Mouse (Mus musculus): ENCODE data around the gene Unkl. TPM values are rescaled to one million over a fixed set of nuclear protein-coding genes. Genes with fewer than 3 reads are reported as not detected.

The Unkl gene
- total and polyA plus RNA-seq, 2 experiments from 2014 or later, result 14.1 to 39.6 TPM

- Histone ChIP-seq H3K4me2 (ENCODE audit: low read depth, low read length) (no peak overlapping the region), H3K9me3 (ENCODE audit: low read length) (no peaks in the 10 kb centered on the region), H3K4me1 (ENCODE audit: insufficient read depth, low read length) (no peaks in the 10 kb centered on the region), H3K36me3 (ENCODE audit: insufficient read depth, low read length) (peaks cover 7% of the 10 kb centered on the region), H3K27ac (no peak overlapping the region), H3K4me3 (ENCODE audit: low read length) (no peak overlapping the region), H3K27me3 (ENCODE audit: insufficient read depth, low read length) (no peaks in the 10 kb centered on the region), H3K9ac (replicated peaks; ENCODE audit: low read length) (no peak overlapping the region)
- DNase-seq (ENCODE audit: low spot score) (no peak), ATAC-seq (no peak)
- no peak for TF ChIP-seq CTCF (IDR thresholded peaks at IDR 0.05; ENCODE audit: low read depth)
- WGBS, result 70% methylated on average over 6 of the region's 6 CpGs
Observed at GRCm38 (mm10) chr17:25165970-25166671, 22.1 kb upstream of the Unkl start.

GRCm38 (mm10) chr17:25169706-25170105 lies 18.5 kb upstream of the Unkl start:
- TF ChIP-seq CTCF (IDR thresholded peaks at IDR 0.05; ENCODE audit: low read depth), result no peak
- 84% methylated on average over 2 of the region's 2 CpGs for WGBS

GRCm38 (mm10) chr17:25172558-25172957 lies 15.6 kb upstream of the Unkl start:
- no peak for TF ChIP-seq CTCF (IDR thresholded peaks at IDR 0.05; ENCODE audit: low read depth)
- H3K27me3 ChIP-seq (ENCODE audit: insufficient read depth, low read length), result no peaks in the 10 kb centered on the region
- no peak for DNase-seq (ENCODE audit: low spot score)
- no peak overlapping the region for H3K27ac ChIP-seq
- no peak overlapping the region for H3K4me3 ChIP-seq (ENCODE audit: low read length)
- no peaks in the 10 kb centered on the region for H3K9me3 ChIP-seq (ENCODE audit: low read length)
- H3K36me3 ChIP-seq (ENCODE audit: insufficient read depth, low read length), result no peaks in the 10 kb centered on the region
- no peak for ATAC-seq
- no peak overlapping the region for H3K4me2 ChIP-seq (ENCODE audit: low read depth, low read length)
- 79% methylated on average over 3 of the region's 3 CpGs for WGBS
- no peak overlapping the region for H3K9ac ChIP-seq (replicated peaks; ENCODE audit: low read length)
- H3K4me1 ChIP-seq (ENCODE audit: insufficient read depth, low read length), result no peaks in the 10 kb centered on the region

More at GRCm38 (mm10) chr17:25169706-25170105, 18.5 kb upstream of the Unkl start:
- no peak overlapping the region for H3K4me2 ChIP-seq (ENCODE audit: low read depth, low read length)
- DNase-seq (ENCODE audit: low spot score) (no peak), ATAC-seq (no peak)
- H3K27ac ChIP-seq, result no peak overlapping the region
- H3K9me3 ChIP-seq (ENCODE audit: low read length), result no peaks in the 10 kb centered on the region
- H3K4me3 ChIP-seq (ENCODE audit: low read length), result no peak overlapping the region
- no peaks in the 10 kb centered on the region for H3K27me3 ChIP-seq (ENCODE audit: insufficient read depth, low read length)
- no peak overlapping the region for H3K9ac ChIP-seq (replicated peaks; ENCODE audit: low read length)
- H3K4me1 ChIP-seq (ENCODE audit: insufficient read depth, low read length), result no peaks in the 10 kb centered on the region
- H3K36me3 ChIP-seq (ENCODE audit: insufficient read depth, low read length), result no peaks in the 10 kb centered on the region

GRCm38 (mm10) chr17:25175411-25175810 lies 12.8 kb upstream of the Unkl start, which contains the start of gene Gm38655:
TSS of gene Gm38655 (minus strand) at chr17:25175471.
- Histone ChIP-seq H3K9me3 (ENCODE audit: low read length) (no peaks in the 10 kb centered on the region), H3K27ac (no peak within 1 kb of the TSS), H3K9ac (replicated peaks; ENCODE audit: low read length) (no peak within 1 kb of the TSS; the same call in 1 of the 2 replicates), H3K4me2 (ENCODE audit: low read depth, low read length) (no peak within 1 kb of the TSS), H3K4me3 (ENCODE audit: low read length) (no peak within 1 kb of the TSS), H3K36me3 (ENCODE audit: insufficient read depth, low read length) (no peaks in the 10 kb centered on the region), H3K27me3 (ENCODE audit: insufficient read depth, low read length) (no peaks in the 10 kb centered on the region; the same call in 1 of the 2 replicates), H3K4me1 (ENCODE audit: insufficient read depth, low read length) (no peaks in the 10 kb centered on the region)
- 54% methylated on average over 9 of the region's 9 CpGs for WGBS
- DNase-seq (ENCODE audit: low spot score), result no peak
- TF ChIP-seq CTCF (IDR thresholded peaks at IDR 0.05; ENCODE audit: low read depth), result no peak
- no peak for ATAC-seq

GRCm38 (mm10) chr17:25183232-25183631 lies 5.0 kb upstream of the Unkl start:
- DNase-seq (ENCODE audit: low spot score), result no peak
- TF ChIP-seq CTCF (IDR thresholded peaks at IDR 0.05; ENCODE audit: low read depth), result 0 out of 2 replicates have a peak, but pooled peaks have one; percentile 13
- H3K27ac ChIP-seq, result peak overlapping the region; percentile 96
- peaks cover 7% of the 10 kb centered on the region; the same call in 1 of the 2 replicates for H3K4me1 ChIP-seq (ENCODE audit: insufficient read depth, low read length)
- peak overlapping the region; percentile 86; the same call in 1 of the 2 replicates for H3K4me3 ChIP-seq (ENCODE audit: low read length)
- H3K27me3 ChIP-seq (ENCODE audit: insufficient read depth, low read length), result no peaks in the 10 kb centered on the region; the same call in none of the 2 replicates
- H3K36me3 ChIP-seq (ENCODE audit: insufficient read depth, low read length), result no peaks in the 10 kb centered on the region
- H3K9ac ChIP-seq (replicated peaks; ENCODE audit: low read length), result peak overlapping the region; percentile 89
- peak overlapping the region; percentile 93 for H3K4me2 ChIP-seq (ENCODE audit: low read depth, low read length)
- no peaks in the 10 kb centered on the region for H3K9me3 ChIP-seq (ENCODE audit: low read length)
- no peak for ATAC-seq

- TF ChIP-seq CTCF (IDR thresholded peaks at IDR 0.05; ENCODE audit: low read depth), result no peak
- DNase-seq (ENCODE audit: low spot score) (peak; percentile 100), ATAC-seq (peak; percentile 93)
- H3K9me3 ChIP-seq (ENCODE audit: low read length), result no peaks in the 10 kb centered on the region
- H3K27me3 ChIP-seq (ENCODE audit: insufficient read depth, low read length), result no peaks in the 10 kb centered on the region; the same call in none of the 2 replicates
- under 1% methylated on average over 50 of the region's 50 CpGs for WGBS
- H3K4me3 ChIP-seq (ENCODE audit: low read length), result peak within 1 kb of the TSS; percentile 86
- H3K36me3 ChIP-seq (ENCODE audit: insufficient read depth, low read length), result no peaks in the 10 kb centered on the region
- peak within 1 kb of the TSS; percentile 89 for H3K9ac ChIP-seq (replicated peaks; ENCODE audit: low read length)
- H3K4me2 ChIP-seq (ENCODE audit: low read depth, low read length), result peak within 1 kb of the TSS; percentile 97
- peaks cover 11% of the 10 kb centered on the region for H3K4me1 ChIP-seq (ENCODE audit: insufficient read depth, low read length)
- peak within 1 kb of the TSS; percentile 96 for H3K27ac ChIP-seq
Observed at GRCm38 (mm10) chr17:25184129-25184691, 4.0 kb upstream of the Unkl start, which contains the start of gene BC003965. TSS of gene BC003965 (plus strand) at chr17:25184554.
